Mouse (Mus musculus): ENCODE data around the gene Kcnab3. TPM values are rescaled to one million over a fixed set of nuclear protein-coding genes. Genes with fewer than 3 reads are reported as not detected.

Gene Kcnab3
- polyA plus RNA-seq, 1 experiment from 2014 or later = 1.6 TPM

DNA sequence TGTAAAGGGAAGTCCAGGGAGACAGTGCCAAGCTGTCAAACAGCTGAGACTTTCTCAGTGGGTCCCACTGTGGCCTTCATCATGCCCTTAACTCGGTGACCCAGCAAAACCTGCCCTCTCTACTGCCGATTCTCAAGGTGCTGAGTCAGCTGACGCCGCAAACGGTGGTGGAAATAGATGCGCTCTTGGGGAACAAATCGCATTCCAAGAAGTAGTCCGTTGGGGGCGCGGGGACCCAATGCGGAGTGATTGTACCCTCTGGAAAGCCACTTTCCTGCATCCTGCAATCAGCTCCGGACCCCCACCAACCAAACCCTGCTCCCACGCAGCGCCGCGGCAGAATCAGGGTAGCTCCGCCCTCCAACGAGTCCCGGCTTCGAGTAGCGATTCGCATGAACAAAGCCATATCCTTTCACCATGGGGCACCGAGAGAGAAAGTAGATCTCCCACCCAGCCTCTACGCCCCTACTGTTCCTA lies 5.9 kb downstream of the Kcnab3 start:
- ATAC-seq (no peak), DNase-seq (ENCODE audit: low read depth, low spot score) (no peak)
- ChIA-PET POLR2A (no interaction called here), CTCF (interaction anchor here (1.1 to 1.2 kb wide), 2 partner anchors 55 to 63 kb away, joined by 3 to 4 read pairs; no protein-coding TSS in a partner anchor)
- H3K27me3 ChIP-seq = no peaks in the 10 kb centered on the region
- TF ChIP-seq CTCF (IDR thresholded peaks at IDR 0.05) = no peak
- in situ Hi-C loops (cut with MboI; ENCODE audit: low pct_unique_long_range_greater_than_20kb) = no loop called here

DNA sequence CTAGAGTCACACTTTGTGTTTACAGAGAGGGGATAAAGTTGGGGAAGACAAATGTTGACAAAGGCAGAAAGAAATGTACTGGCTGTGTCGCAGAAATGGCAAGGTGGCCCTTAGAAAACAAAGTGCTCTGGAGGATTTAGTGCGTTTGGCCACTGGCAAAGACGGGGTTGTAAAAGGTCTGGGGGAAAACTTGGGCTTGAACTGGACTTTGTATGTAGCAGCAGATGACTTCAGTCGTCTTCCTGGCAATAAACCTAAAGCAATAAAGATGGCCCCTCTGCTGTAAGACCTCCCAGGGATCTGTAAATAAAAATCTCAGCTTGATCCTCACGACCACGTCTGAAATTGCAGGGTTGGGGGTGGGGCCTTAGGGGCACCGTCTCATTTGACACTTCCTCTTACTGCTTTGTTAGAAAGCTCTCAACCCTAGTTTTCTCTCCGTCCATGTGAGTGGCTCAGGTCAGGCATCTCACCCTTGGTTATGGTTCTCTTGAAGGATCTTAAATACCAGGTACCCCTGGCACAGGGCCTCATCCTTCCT lies 6.7 kb downstream of the Kcnab3 start:
- ChIA-PET POLR2A (interaction anchor here (0.5 to 0.6 kb wide), 2 partner anchors 76 to 536 kb away, joined by 3 to 4 read pairs; no protein-coding TSS in a partner anchor), CTCF (interaction anchor here (0.7 to 1.3 kb wide), 4 partner anchors 8 to 64 kb away, joined by 3 to 4 read pairs (median 4); partner anchors contain the start of gene Trappc1)
- ATAC-seq = no peak

DNA sequence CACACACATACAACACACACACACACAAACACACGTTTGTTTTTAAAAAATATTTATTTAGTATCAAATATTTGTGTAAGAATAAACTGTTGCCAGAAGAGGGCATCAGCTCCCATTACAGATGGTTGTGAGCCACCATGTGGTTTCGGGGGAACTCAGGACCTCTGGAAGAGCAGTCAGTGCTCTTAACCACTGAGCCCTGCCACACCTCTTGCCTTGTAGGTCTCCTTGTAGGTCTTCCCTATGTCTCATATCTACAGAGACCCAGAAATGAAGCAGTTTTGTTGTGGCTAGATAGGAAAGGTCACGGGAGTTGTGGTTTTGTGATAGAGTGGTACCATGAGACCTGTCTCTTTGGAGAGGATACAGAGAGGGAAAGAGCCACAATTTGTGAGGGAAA lies 7.9 kb downstream of the Kcnab3 start:
- CTCF ChIA-PET = interaction anchor here (1.3 kb wide), 1 partner anchor 10 kb away, joined by 4 read pairs; the partner anchor contains the start of gene Trappc1
- ATAC-seq (no peak), DNase-seq (ENCODE audit: low read depth, low spot score) (no peak)
- no peak for TF ChIP-seq CTCF (IDR thresholded peaks at IDR 0.05)
- in situ Hi-C loops (cut with MboI; ENCODE audit: low pct_unique_long_range_greater_than_20kb) = no loop called here
- no peaks in the 10 kb centered on the region for H3K27me3 ChIP-seq
- POLR2A ChIA-PET = no interaction called here

More for the DNA sequence above, 6.7 kb downstream of the Kcnab3 start:
- in situ Hi-C loops (cut with MboI; ENCODE audit: low pct_unique_long_range_greater_than_20kb) = no loop called here
- TF ChIP-seq CTCF (IDR thresholded peaks at IDR 0.05) = no peak
- H3K27me3 ChIP-seq = no peaks in the 10 kb centered on the region
- no peak for DNase-seq (ENCODE audit: low read depth, low spot score)

DNA sequence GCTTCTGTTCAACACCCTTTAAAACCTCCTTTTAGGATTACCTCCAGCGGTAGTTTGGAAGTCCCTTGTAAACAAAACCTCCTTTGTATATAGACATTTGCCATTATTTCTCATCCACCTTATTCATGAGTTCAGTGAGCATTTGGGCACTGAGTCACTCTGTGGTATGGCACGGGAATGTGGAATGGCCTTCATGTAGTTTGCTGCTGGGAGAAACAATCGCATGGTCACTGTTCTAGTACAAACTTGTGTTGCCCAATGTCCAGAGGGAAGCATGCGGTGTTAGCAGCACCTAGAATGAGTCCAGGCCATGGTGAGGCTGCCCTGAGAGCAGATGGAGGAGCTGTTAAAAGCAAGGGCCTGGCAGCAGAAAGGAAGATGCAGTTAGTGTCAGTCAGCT lies 8.7 kb downstream of the Kcnab3 start:
- H3K27me3 ChIP-seq = no peaks in the 10 kb centered on the region
- peak; percentile 68 for ATAC-seq
- POLR2A ChIA-PET = interaction anchor here (0.6 kb wide), 1 partner anchor 97 kb away, joined by 3 read pairs; no protein-coding TSS in a partner anchor
- CTCF ChIA-PET = no interaction called here
- in situ Hi-C loops (cut with MboI; ENCODE audit: low pct_unique_long_range_greater_than_20kb) = no loop called here
- peak; percentile 49 for DNase-seq (ENCODE audit: low read depth, low spot score)
- no peak for TF ChIP-seq CTCF (IDR thresholded peaks at IDR 0.05)

DNA sequence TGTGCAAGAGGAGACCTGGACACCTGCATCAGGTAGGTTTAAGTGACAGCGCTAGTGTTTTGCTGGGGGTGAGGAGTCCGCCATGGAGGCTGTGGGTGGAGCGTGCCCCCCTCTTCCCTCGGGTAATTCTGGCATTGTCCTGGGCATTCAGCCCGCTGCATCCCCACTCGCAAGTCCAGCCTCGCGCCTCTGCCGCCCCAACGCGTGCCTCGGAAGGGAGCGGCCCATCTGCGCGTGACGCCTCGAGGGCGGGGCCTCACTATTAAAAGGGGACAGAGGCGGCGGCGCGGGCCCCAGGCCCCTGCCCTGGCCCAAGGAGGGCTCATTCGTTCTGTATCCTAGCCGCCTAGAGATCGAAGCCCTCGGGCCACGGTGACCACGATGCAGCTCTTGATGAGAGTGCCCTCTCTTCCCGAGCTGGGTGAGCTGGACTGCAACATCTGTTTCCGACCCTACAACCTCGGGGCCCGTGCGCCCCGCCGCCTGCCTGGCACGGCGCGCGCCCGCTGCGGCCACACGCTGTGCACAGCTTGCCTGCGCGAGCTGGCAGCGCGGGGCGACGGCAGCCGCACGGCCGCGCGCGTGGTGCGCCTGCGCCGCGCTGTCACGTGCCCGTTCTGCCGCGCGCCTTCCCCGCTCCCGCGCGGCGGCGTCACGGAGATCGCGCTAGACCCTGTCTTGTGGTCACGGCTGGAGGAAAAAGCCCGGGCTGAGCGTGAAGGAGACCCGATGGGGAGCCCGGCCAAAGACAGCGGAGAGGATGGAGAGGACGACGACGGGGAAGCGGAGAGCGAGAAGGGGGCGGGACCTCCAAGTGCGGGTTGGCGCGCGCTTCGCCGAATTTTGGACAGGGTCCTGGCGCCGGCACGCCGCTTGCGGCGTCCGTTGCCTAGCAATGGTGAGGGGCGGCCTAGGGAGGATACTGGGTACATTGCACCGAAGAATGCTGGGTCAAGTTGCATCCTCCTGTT lies 14.4 kb downstream of the Kcnab3 start, which contains the start of gene Rnf227:
TSS of gene Rnf227 (plus strand) at position 301 of the 971 bp plus-strand sequence.
- in situ Hi-C loops (cut with MboI; ENCODE audit: low pct_unique_long_range_greater_than_20kb) = no loop called here
- DNase-seq (ENCODE audit: low read depth, low spot score) (no peak), ATAC-seq (peak; percentile 26)
- POLR2A ChIA-PET = interaction anchor here (1.1 to 1.3 kb wide), 4 partner anchors 11 to 28 kb away, joined by 3 to 4 read pairs (median 4); partner anchors contain the start of gene Kcnab3
- CTCF ChIA-PET = no interaction called here
- no peaks in the 10 kb centered on the region for H3K27me3 ChIP-seq
- no peak for TF ChIP-seq CTCF (IDR thresholded peaks at IDR 0.05)

DNA sequence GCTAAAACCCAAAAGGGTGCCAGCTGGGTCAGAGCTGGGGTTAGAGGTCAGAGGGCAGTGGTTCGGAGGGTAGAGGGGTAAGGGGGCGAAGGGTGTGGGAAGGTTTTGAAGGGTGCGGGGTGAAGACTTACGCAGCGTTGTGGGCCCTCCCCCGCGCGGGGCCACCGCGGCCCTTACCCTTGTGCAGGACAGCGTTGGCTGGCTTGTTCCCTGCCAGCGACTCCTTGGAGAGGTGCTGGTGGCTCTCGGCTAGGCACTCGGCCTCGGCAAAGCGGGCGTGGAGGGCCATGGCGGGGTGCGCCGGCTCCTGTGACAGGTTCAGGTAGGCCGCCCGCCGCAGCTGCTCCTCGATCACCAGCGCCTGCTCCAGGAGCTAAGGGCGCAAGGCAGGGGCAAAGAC lies 20.4 kb downstream of the Kcnab3 start:
- ChIA-PET CTCF (no interaction called here), POLR2A (no interaction called here)
- ATAC-seq (no peak), DNase-seq (ENCODE audit: low read depth, low spot score) (no peak)
- no peak for TF ChIP-seq CTCF (IDR thresholded peaks at IDR 0.05)
- no peaks in the 10 kb centered on the region for H3K27me3 ChIP-seq
- in situ Hi-C loops (cut with MboI; ENCODE audit: low pct_unique_long_range_greater_than_20kb) = no loop called here

DNA sequence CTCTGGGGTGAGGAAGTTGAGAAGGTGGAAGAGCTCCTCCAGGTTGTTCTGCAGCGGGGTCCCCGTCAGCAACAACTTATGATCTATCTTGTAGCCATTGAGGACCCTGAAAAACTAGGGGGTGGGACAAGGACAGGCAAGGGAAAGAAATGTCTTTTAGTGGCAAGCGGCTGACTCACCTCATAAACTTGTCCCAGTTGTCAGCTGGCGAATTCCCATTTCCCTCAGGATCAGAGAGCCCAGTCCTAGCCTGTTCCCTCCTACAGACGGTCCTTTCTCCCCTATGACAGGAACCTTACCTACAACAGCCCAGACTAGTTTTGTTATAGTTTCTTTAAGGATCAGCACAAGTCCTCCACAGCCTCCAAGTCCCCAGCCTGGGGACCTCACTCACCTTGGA lies 30.5 kb downstream of the Kcnab3 start:
- ChIA-PET POLR2A (interaction anchor here (0.5 kb wide), 1 partner anchor 13 kb away, joined by 4 read pairs; no protein-coding TSS in a partner anchor), CTCF (no interaction called here)

DNA sequence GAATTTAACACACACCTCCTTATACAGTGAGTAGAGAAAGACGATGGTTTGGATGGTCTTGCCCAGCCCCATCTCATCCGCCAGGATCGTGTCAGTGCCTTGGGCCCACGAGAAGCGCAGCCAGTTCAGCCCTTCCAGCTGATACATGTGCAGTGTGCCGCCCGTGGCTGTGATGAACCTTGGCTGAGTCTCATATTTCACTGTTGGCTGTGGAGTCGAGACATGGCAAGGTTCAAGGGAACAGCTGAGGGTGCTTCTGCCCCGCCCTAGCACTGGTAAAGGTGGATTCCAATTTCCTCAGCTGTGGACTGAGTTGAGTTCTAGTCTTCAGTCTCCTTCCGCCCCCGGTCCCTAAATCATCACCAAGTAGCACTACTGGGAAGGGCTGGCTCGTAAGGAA lies 31.6 kb downstream of the Kcnab3 start:
- ChIA-PET CTCF (no interaction called here), POLR2A (no interaction called here)
- in situ Hi-C loops (cut with MboI; ENCODE audit: low pct_unique_long_range_greater_than_20kb) = no loop called here
- H3K27me3 ChIP-seq = no peaks in the 10 kb centered on the region
- ATAC-seq (no peak), DNase-seq (ENCODE audit: low read depth, low spot score) (no peak)
- no peak for TF ChIP-seq CTCF (IDR thresholded peaks at IDR 0.05)

More for the DNA sequence above, 30.5 kb downstream of the Kcnab3 start:
- DNase-seq (ENCODE audit: low read depth, low spot score) (no peak), ATAC-seq (no peak)
- in situ Hi-C loops (cut with MboI; ENCODE audit: low pct_unique_long_range_greater_than_20kb) = no loop called here
- H3K27me3 ChIP-seq = no peaks in the 10 kb centered on the region
- TF ChIP-seq CTCF (IDR thresholded peaks at IDR 0.05) = no peak

DNA sequence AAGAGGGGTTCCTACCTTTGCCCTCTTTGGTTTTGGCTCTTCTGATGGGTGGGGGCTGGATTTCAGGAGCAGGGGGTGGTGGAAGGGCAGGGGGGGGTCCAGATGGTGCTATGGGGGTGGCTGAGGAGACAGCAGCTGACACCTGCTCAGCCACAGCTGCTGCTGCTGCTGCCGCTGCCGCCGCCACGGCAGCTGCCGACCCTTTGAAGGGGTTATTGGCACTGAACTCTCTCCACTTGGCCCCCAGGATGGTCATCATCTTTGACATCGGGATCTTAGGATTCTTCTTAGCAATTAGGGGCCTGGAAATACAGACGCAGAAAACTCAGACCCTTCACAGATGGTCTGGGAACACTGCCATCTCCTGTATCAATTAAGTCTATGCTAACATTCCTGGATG lies 36.0 kb downstream of the Kcnab3 start:
- TF ChIP-seq CTCF (IDR thresholded peaks at IDR 0.05) = no peak
- ChIA-PET CTCF (interaction anchor here (0.8 to 2.3 kb wide), 3 partner anchors 9 to 104 kb away, joined by 3 to 5 read pairs (median 3); no protein-coding TSS in a partner anchor), POLR2A (interaction anchor here (0.6 to 1.1 kb wide), 2 partner anchors 26 to 62 kb away, joined by 4 to 6 read pairs; no protein-coding TSS in a partner anchor)
- ATAC-seq (no peak), DNase-seq (ENCODE audit: low read depth, low spot score) (no peak)
- in situ Hi-C loops (cut with MboI; ENCODE audit: low pct_unique_long_range_greater_than_20kb) = no loop called here
- H3K27me3 ChIP-seq = no peaks in the 10 kb centered on the region

DNA sequence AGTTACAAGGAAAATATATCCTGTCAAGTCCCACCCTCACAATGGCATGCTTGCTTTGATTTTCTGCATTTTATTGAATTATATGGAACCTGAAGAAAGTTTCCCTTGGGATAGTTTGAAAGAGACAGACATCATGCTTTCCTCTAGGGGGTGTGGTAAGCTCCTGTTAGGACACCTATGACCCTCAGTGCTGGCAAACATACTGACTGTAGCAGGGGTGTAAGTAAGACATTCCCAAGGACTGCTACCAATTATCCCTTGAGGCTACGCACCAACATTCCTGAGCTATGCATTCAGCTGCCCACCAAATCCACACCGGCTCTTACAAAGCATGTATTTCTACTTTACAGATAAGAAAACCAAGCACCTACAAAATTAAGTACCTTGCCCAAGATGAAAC lies 36.4 kb downstream of the Kcnab3 start:
- in situ Hi-C loops (cut with MboI; ENCODE audit: low pct_unique_long_range_greater_than_20kb) = no loop called here
- ATAC-seq = no peak
- no peak for TF ChIP-seq CTCF (IDR thresholded peaks at IDR 0.05)
- H3K27me3 ChIP-seq = no peaks in the 10 kb centered on the region
- ChIA-PET POLR2A (interaction anchor here (0.6 to 1.1 kb wide), 2 partner anchors 27 to 62 kb away, joined by 4 to 6 read pairs; no protein-coding TSS in a partner anchor), CTCF (interaction anchor here (0.8 to 2.3 kb wide), 3 partner anchors 9 to 105 kb away, joined by 3 to 5 read pairs (median 3); no protein-coding TSS in a partner anchor)
- no peak for DNase-seq (ENCODE audit: low read depth, low spot score)
